Mouse (Mus musculus) heart, embryonic 15.5 days (tissue): Measurements from ENCODE around the gene Kif26b. TPM values are rescaled to one million over a fixed set of nuclear protein-coding genes. Genes with fewer than 3 reads are reported as not detected.

Experiments
- ATAC-seq: fragments of 200-750 bp; cut with Nextera tagmentation; replicated peaks from 2 replicates; pipeline ENCODE4 v1.8.0; 2017; ENCODE audit warnings: low read depth, moderate TSS enrichment; ENCODE audit not compliant: insufficient number of reproducible peaks, insufficient read depth, low FRiP score
- H3K27ac ChIP-seq: fragments of 300-500 bp; sonication (generic); 2 replicates; pipeline ENCODE4 v1.5.1; 2015; ENCODE audit warnings: mild to moderate bottlenecking, inconsistent platforms
- H3K27me3 ChIP-seq: fragments of 300-500 bp; sonication (generic); 2 replicates; pipeline ENCODE4 v1.6.1; 2015; ENCODE audit warnings: inconsistent platforms
- H3K36me3 ChIP-seq: fragments of 300-500 bp; sonication (generic); 2 replicates; pipeline ENCODE4 v1.6.1; 2015; ENCODE audit warnings: mild to moderate bottlenecking, inconsistent platforms
- H3K4me1 ChIP-seq: fragments of 300-500 bp; sonication (generic); replicated peaks from 2 replicates; pipeline ENCODE4 v1.6.1; 2015; ENCODE audit warnings: inconsistent platforms
- H3K4me2 ChIP-seq: fragments of 300-500 bp; sonication (generic); 2 replicates; pipeline ENCODE4 v1.6.1; 2015; ENCODE audit warnings: inconsistent platforms, mild to moderate bottlenecking, moderate library complexity
- H3K4me3 ChIP-seq: fragments of 300-500 bp; sonication (generic); 2 replicates; pipeline ENCODE4 v1.5.1; 2015; ENCODE audit warnings: mild to moderate bottlenecking, inconsistent platforms
- H3K9ac ChIP-seq: fragments of 300-500 bp; sonication (generic); 2 replicates; pipeline ENCODE4 v1.6.1; 2015; ENCODE audit warnings: mild to moderate bottlenecking, inconsistent platforms
- H3K9me3 ChIP-seq: fragments of 300-500 bp; sonication (generic); replicated peaks from 2 replicates; pipeline ENCODE4 v1.6.1; 2016; ENCODE audit warnings: inconsistent platforms
- WGBS: fragments of 180-500 bp; shearing (Covaris S2); methylation state at CpG from one replicate; pipeline ENCODE4 v1.1.7; 2015; ENCODE audit warnings: mixed read lengths; 5-methylcytosine and 5-hydroxymethylcytosine counted together
- polyA plus RNA-seq: library from polyadenylated mRNA; unstranded; fragments of >200 nt; fragmentation: Nextera tagmentation; extraction: Ambion mirVana; gene quantifications from 2 replicates; pipeline ENCODE4 v1.2.1, GENCODE M21; 2015

Gene Kif26b
- 7.3 and 8.5 TPM in 2 replicates for polyA plus RNA-seq

GRCm38 (mm10) chr1:178528431-178529351 is at the start of gene Kif26b:
TSS of gene Kif26b (plus strand) at chr1:178529125.
- ATAC-seq: peak; percentile 72
- no peaks in the 10 kb centered on the region for H3K9me3 ChIP-seq
- H3K4me1 ChIP-seq: peaks cover 41% of the 10 kb centered on the region
- no peaks in the 10 kb centered on the region for H3K27me3 ChIP-seq
- WGBS: 1% methylated on average over 85 of the region's 92 CpGs
- peak within 1 kb of the TSS; percentile 89 for H3K27ac ChIP-seq
- H3K4me3 ChIP-seq: peak within 1 kb of the TSS; percentile 69
- H3K9ac ChIP-seq: peak within 1 kb of the TSS; percentile 72
- no peaks in the 10 kb centered on the region for H3K36me3 ChIP-seq
- peak within 1 kb of the TSS; percentile 95 for H3K4me2 ChIP-seq

- H3K4me3 ChIP-seq: no peak overlapping the region
These were observed 45.1 kb upstream of the Kif26b start for GRCm38 (mm10) chr1:178483854-178484253.

GRCm38 (mm10) chr1:178485138-178485867 is 43.6 kb upstream of the Kif26b start:
- 86% methylated on average over 5 of the region's 5 CpGs for WGBS
- Histone ChIP-seq H3K9me3 (no peaks in the 10 kb centered on the region), H3K27me3 (no peaks in the 10 kb centered on the region), H3K9ac (no peak overlapping the region), H3K4me1 (peaks cover 18% of the 10 kb centered on the region), H3K4me2 (no peak overlapping the region), H3K4me3 (no peak overlapping the region), H3K36me3 (no peaks in the 10 kb centered on the region), H3K27ac (peak overlapping the region; percentile 83; the same call in 1 of the 2 replicates)
- no peak for ATAC-seq

More at GRCm38 (mm10) chr1:178483854-178484253, 45.1 kb upstream of the Kif26b start:
- Histone ChIP-seq H3K9me3 (no peaks in the 10 kb centered on the region), H3K27ac (no peak overlapping the region), H3K36me3 (no peaks in the 10 kb centered on the region), H3K27me3 (no peaks in the 10 kb centered on the region), H3K4me2 (no peak overlapping the region), H3K9ac (no peak overlapping the region), H3K4me1 (peaks cover 16% of the 10 kb centered on the region)
- no peak for ATAC-seq

- WGBS: 60% methylated on average over 5 of the region's 5 CpGs
- Histone ChIP-seq H3K9ac (no peak overlapping the region), H3K4me3 (no peak overlapping the region), H3K27me3 (no peaks in the 10 kb centered on the region), H3K36me3 (no peaks in the 10 kb centered on the region), H3K9me3 (no peaks in the 10 kb centered on the region), H3K27ac (peak overlapping the region; percentile 83), H3K4me1 (peaks cover 20% of the 10 kb centered on the region), H3K4me2 (no peak overlapping the region)
- ATAC-seq: no peak
These were observed 43.1 kb upstream of the Kif26b start for GRCm38 (mm10) chr1:178485868-178486220.

GRCm38 (mm10) chr1:178486828-178487227 is 42.1 kb upstream of the Kif26b start:
- Histone ChIP-seq H3K4me3 (peak overlapping the region; percentile 26; the same call in 1 of the 2 replicates), H3K9ac (no peak overlapping the region), H3K27ac (peak overlapping the region; percentile 83), H3K36me3 (no peaks in the 10 kb centered on the region), H3K4me2 (peak overlapping the region; percentile 46), H3K9me3 (no peaks in the 10 kb centered on the region), H3K27me3 (no peaks in the 10 kb centered on the region), H3K4me1 (peaks cover 22% of the 10 kb centered on the region)
- ATAC-seq: peak; percentile 73
- 16% methylated on average over 5 of the region's 5 CpGs for WGBS

- H3K4me1 ChIP-seq: peaks cover 22% of the 10 kb centered on the region
- no peak overlapping the region for H3K9ac ChIP-seq
- ATAC-seq: no peak
- no peaks in the 10 kb centered on the region for H3K36me3 ChIP-seq
- 38% methylated on average over 3 of the region's 3 CpGs for WGBS
- H3K27me3 ChIP-seq: no peaks in the 10 kb centered on the region
- H3K4me2 ChIP-seq: no peak overlapping the region
- H3K4me3 ChIP-seq: no peak overlapping the region
- H3K27ac ChIP-seq: no peak overlapping the region
- H3K9me3 ChIP-seq: no peaks in the 10 kb centered on the region
These were observed 39.8 kb upstream of the Kif26b start for GRCm38 (mm10) chr1:178489127-178489526.

- Histone ChIP-seq H3K9ac (no peak overlapping the region), H3K4me1 (peaks cover 22% of the 10 kb centered on the region), H3K27me3 (no peaks in the 10 kb centered on the region), H3K36me3 (no peaks in the 10 kb centered on the region), H3K4me2 (no peak overlapping the region), H3K27ac (no peak overlapping the region), H3K4me3 (no peak overlapping the region), H3K9me3 (no peaks in the 10 kb centered on the region)
- 78% methylated on average over 5 of the region's 5 CpGs for WGBS
- no peak for ATAC-seq
These were observed 37.2 kb upstream of the Kif26b start for GRCm38 (mm10) chr1:178491733-178492132.

GRCm38 (mm10) chr1:178492493-178492892 is 36.4 kb upstream of the Kif26b start:
- Histone ChIP-seq H3K36me3 (no peaks in the 10 kb centered on the region), H3K4me3 (no peak overlapping the region), H3K4me1 (peaks cover 21% of the 10 kb centered on the region), H3K4me2 (no peak overlapping the region), H3K9me3 (no peaks in the 10 kb centered on the region), H3K27ac (no peak overlapping the region), H3K9ac (no peak overlapping the region), H3K27me3 (no peaks in the 10 kb centered on the region)
- whole genome bisulfite sequencing: 57% methylated on average over 2 of the region's 2 CpGs
- no peak for ATAC-seq

- Histone ChIP-seq H3K4me3 (no peak overlapping the region), H3K9ac (no peak overlapping the region), H3K9me3 (no peaks in the 10 kb centered on the region), H3K4me2 (no peak overlapping the region), H3K36me3 (no peaks in the 10 kb centered on the region), H3K27ac (no peak overlapping the region), H3K4me1 (no peaks in the 10 kb centered on the region; the same call in 1 of the 2 replicates), H3K27me3 (no peaks in the 10 kb centered on the region)
- ATAC-seq: no peak
- WGBS: 75% methylated on average over 2 of the region's 2 CpGs
These were observed 32.7 kb upstream of the Kif26b start for GRCm38 (mm10) chr1:178496186-178496585.

- ATAC-seq: no peak; the same call in 1 of the 2 replicates
- Histone ChIP-seq H3K9ac (no peak overlapping the region), H3K27ac (no peak overlapping the region), H3K27me3 (no peaks in the 10 kb centered on the region), H3K36me3 (no peaks in the 10 kb centered on the region), H3K4me2 (no peak overlapping the region), H3K4me1 (no peaks in the 10 kb centered on the region; the same call in 1 of the 2 replicates), H3K4me3 (no peak overlapping the region), H3K9me3 (no peaks in the 10 kb centered on the region)
- WGBS: 33% methylated on average over 1 of the region's 1 CpGs
These were observed 32.1 kb upstream of the Kif26b start for GRCm38 (mm10) chr1:178496841-178497240.

- Histone ChIP-seq H3K9ac (no peak overlapping the region), H3K36me3 (no peaks in the 10 kb centered on the region), H3K4me3 (no peak overlapping the region), H3K27ac (no peak overlapping the region), H3K9me3 (no peaks in the 10 kb centered on the region), H3K4me2 (no peak overlapping the region), H3K4me1 (no peaks in the 10 kb centered on the region), H3K27me3 (no peaks in the 10 kb centered on the region)
- no peak for ATAC-seq
- 85% methylated on average over 8 of the region's 8 CpGs for WGBS
These were observed 22.0 kb upstream of the Kif26b start for GRCm38 (mm10) chr1:178506938-178507337.
